Mouse (Mus musculus): Measurements from ENCODE around the gene Chmp2a. TPM values are rescaled to one million over a fixed set of nuclear protein-coding genes. Genes with fewer than 3 reads are reported as not detected.
A peak's percentile ranks its signal among the peaks of the same experiment; 100 is the strongest.
"Not testable (repeated sequence)": the region's sequence is repeated elsewhere in the genome, so short reads cannot be mapped to it uniquely, and the experiment has no call there.

Chmp2a gene
- polyA plus RNA-seq (2012; rRNA removed), result 239 and 244 TPM in 2 replicates

GRCm38 (mm10) chr7:13034148-13034977, at the start of gene Chmp2a:
Gene Chmp2a (minus strand): TSS chr7:13034807.
- DNase-seq (ENCODE audit: extremely low spot score in 1 of 2, low spot score in 1 of 2), result peak; percentile 98 to 99

DNA sequence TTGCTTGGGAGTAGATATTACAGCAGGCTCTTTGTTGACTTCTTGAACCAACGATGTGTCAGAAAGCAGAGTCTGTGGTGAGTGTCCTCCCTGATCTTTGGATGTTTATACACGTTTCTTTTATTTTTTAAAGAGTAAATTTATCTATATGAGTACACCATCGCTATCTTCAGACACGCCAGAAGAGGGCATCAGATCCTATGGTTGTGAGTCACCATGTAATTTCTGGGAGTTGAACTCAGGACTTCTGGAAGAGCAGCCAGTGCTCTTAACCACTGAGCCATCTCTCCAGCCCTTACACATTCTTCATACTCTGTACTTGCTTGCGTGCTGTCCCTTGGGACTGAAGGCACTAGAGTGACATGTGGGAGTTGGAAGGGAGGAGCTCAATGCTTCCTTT, 37.7 kb upstream of the Chmp2a start:
- no peak for DNase-seq (ENCODE audit: extremely low spot score in 1 of 2, low spot score in 1 of 2)

DNA sequence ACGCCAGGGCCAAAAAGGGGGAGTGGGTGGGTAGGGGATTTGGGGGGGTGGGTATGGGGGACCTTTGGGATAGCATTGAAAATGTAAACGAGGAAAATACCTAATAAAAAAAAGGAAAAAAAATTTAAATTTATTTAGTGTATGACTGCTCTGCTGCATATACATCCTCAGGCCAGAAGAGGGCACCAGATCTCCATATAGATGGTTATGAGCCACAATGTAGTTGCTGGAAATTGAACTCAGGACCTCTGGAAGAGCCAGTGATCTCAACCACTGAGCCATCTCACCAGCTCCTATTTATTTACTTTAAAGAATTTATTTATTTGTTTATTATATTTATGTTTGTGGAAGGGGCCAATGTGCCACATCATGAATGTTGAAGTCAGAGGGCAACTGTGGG, 28.8 kb upstream of the Chmp2a start:
- not testable (repeated sequence) for DNase-seq (ENCODE audit: extremely low spot score in 1 of 2, low spot score in 1 of 2)

- no peak for DNase-seq (ENCODE audit: extremely low spot score in 1 of 2, low spot score in 1 of 2)
Measured at GRCm38 (mm10) chr7:13059536-13059935, 24.9 kb upstream of the Chmp2a start.

GRCm38 (mm10) chr7:13056913-13057700, 22.5 kb upstream of the Chmp2a start:
- DNase-seq (ENCODE audit: extremely low spot score in 1 of 2, low spot score in 1 of 2), result no peak

GRCm38 (mm10) chr7:13054287-13055010, 19.8 kb upstream of the Chmp2a start, which contains the start of gene Mzf1:
Gene Mzf1 (minus strand): TSS chr7:13054764.
- peak; percentile 97 for DNase-seq (ENCODE audit: extremely low spot score in 1 of 2, low spot score in 1 of 2)

GRCm38 (mm10) chr7:13053961-13054286, 19.3 kb upstream of the Chmp2a start:
- no peak for DNase-seq (ENCODE audit: extremely low spot score in 1 of 2, low spot score in 1 of 2)

GRCm38 (mm10) chr7:13053501-13053900, 18.9 kb upstream of the Chmp2a start:
- DNase-seq (ENCODE audit: extremely low spot score in 1 of 2, low spot score in 1 of 2), result no peak

GRCm38 (mm10) chr7:13053001-13053400, 18.4 kb upstream of the Chmp2a start:
- DNase-seq (ENCODE audit: extremely low spot score in 1 of 2, low spot score in 1 of 2), result no peak

GRCm38 (mm10) chr7:13046084-13046483, 11.5 kb upstream of the Chmp2a start:
- DNase-seq (ENCODE audit: extremely low spot score in 1 of 2, low spot score in 1 of 2), result peak in 1 of 2 experiments; percentile 7

DNA sequence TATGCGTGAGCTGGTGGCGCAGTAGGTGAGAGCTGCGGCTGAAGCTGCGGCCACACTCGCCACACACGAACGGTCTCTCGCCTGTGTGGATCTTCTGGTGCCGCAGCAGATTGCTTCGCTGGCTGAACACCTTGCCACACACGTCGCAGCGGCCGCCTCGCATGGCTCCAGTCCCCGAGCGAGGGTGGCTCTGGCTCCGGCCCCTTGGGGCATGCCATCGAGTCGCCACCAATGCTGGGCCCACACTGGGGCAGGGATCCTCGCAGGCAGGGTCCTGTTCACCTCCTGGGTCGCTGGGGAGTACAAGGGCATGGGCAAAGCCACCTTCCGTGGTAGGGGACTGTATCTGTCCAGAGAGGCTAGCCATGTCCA, 9.6 kb upstream of the Chmp2a start:
- DNase-seq (ENCODE audit: extremely low spot score in 1 of 2, low spot score in 1 of 2), result no peak

GRCm38 (mm10) chr7:13043445-13044253, 9.0 kb upstream of the Chmp2a start:
- no peak for DNase-seq (ENCODE audit: extremely low spot score in 1 of 2, low spot score in 1 of 2)

- DNase-seq (ENCODE audit: extremely low spot score in 1 of 2, low spot score in 1 of 2), result no peak
Measured at GRCm38 (mm10) chr7:13043120-13043444, 8.5 kb upstream of the Chmp2a start.

- no peak for DNase-seq (ENCODE audit: extremely low spot score in 1 of 2, low spot score in 1 of 2)
Measured at GRCm38 (mm10) chr7:13042511-13042910, 7.9 kb upstream of the Chmp2a start.

DNA sequence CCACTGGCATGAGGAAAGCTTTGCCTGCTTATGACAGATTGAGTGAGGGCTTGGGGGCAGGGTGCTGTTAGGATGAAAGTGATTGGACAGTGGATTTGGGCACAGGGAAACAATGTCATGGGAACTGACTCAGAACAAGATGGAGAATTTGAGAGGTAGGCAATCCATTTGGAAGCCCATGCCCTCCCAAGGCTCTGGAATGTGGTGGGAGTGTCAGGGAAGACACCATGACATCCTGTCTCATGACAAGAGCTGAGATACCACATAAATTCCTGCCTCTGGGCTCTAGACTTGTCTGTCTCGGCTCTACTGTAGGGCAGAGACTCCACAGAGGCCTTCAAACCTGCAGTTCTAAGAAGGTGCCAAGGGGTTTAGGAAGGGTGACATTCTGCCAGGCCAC, 6.6 kb upstream of the Chmp2a start:
- no peak for DNase-seq (ENCODE audit: extremely low spot score in 1 of 2, low spot score in 1 of 2)

DNA sequence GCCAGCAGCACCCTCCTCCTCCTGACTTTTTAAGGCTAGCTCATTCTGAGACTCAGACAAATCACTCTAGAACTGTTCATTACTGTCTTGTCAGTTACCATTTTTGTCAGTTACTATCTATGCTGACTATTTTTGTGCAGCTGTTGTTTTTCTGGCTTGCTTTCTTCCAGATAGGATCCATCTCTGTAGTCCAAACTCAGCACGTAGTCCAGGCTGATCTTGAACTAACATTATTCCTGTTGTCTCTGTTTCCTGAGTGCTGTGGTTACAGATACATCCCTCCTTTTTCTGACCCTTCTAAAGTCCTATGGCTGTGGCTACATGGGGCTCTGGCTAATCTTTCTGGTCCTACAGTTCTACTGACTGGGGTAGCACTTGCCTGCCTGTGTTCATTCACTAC, 4.6 kb upstream of the Chmp2a start:
- DNase-seq (ENCODE audit: extremely low spot score in 1 of 2, low spot score in 1 of 2), result no peak

DNA sequence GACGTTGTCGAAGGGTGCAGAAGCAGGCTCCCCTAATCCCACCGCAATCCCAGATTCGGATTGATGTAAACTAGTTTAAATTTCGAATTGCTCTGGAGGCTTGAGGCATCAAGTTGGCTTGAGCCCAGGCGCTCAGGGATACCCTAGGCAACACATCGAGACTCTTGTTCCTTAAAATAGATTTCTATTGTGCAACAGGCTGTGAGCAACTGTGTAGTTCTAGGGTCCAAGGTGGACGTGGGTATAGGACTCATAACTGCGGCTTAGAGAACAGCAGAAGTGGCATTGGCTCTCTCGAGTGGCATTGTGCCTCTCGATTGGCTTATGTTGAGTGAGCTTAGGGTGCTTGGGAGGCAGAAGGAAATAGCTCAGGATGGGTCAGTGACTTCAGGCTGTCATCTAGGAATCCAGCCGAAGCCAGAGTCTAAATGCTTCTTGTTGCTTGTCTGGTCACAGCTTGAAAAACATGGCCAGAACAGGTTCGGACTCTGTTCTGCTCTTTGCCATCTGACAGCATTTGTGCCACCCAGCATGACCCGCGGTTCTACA, 4.1 kb upstream of the Chmp2a start:
- peak in 1 of 2 experiments; percentile 38 for DNase-seq (ENCODE audit: extremely low spot score in 1 of 2, low spot score in 1 of 2)

- peak; percentile 98 to 100 for DNase-seq (ENCODE audit: extremely low spot score in 1 of 2, low spot score in 1 of 2)
Measured at GRCm38 (mm10) chr7:13037901-13038555, 3.4 kb upstream of the Chmp2a start, which contains the start of gene Ube2m. Gene Ube2m (minus strand): TSS chr7:13038275.

GRCm38 (mm10) chr7:13037366-13037765, 2.8 kb upstream of the Chmp2a start:
- DNase-seq (ENCODE audit: extremely low spot score in 1 of 2, low spot score in 1 of 2), result no peak

DNA sequence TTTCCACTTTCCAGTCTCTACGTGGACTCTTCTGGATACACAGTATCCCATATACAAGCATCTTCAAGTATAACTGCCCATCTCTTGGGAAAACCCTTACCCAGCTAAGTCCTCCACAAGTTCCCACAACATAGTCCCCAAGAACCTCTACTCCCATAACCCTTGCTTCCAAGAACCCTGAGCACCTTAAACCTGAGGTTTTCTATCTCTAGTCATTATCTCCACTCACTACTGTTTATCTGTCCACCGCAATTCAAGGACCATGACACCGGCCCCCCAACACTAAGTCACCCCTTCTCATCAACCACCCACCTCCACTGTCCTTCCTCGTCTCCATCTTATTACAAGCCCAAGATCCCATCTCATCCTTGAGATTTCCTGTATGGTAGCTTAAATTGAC, 2.2 kb upstream of the Chmp2a start:
- no peak for DNase-seq (ENCODE audit: extremely low spot score in 1 of 2, low spot score in 1 of 2)
